Mouse (Mus musculus): Measurements from ENCODE around the gene Cd207. TPM values are rescaled to one million over a fixed set of nuclear protein-coding genes. Genes with fewer than 3 reads are reported as not detected.

Cd207 gene
- 0.26 and 0.37 TPM in 2 replicates for polyA plus RNA-seq (2012; ENCODE audit: low replicate concordance)

DNA sequence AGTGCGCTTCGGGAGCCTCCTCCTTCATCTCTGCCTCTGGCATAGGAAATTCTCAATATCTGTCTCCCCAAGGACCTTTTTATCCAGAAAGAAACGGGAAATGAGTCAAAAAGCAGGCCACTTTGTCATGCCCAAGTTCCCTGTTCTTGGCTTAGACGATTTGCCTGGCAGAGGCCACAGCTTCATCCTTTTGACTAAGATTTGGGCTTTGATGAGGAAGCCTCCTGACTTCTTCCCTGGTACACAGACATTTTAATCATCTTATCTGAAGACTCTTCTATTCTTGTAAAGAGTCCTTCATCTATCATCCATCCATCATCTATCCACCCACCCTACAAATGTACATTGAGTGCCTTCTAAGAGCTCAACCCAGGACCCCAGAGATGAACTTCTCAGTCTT lies at the start of gene Cd207:
Gene Cd207 (minus strand): TSS at position 101 of the 400 bp plus-strand sequence.

DNA sequence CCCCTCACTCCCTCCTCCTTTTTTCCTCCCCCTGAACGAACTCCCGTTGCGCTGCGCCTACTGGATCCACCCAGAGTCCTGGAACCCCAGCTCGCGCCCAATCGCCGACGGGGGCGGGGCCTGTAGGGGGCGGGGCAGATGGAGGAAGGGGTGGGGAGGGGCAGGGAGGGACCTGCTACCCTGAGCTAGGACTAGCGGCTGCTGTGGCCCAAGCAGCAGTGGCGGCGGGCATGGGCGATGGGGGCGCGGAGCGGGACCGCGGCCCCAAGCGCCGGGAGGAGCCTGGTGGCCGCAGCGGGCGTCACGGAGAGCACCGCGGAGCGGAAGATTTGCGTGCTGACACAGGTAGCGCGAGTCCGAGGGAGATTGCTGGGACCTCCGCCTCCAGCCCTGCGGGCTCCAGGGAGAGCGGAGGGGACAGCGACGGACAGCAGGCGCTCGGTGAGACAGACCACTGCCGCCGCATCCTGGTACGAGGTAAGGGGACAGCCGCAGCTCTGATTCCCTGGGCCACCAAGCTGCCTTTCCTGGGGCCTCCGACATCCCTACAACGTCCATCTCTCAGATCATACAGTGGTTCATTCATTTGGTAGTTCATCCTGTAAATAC lies 33.5 kb upstream of the Cd207 start, which contains the start of gene Vax2:
Gene Vax2 (plus strand): TSS at position 198 of the 609 bp plus-strand sequence.

DNA sequence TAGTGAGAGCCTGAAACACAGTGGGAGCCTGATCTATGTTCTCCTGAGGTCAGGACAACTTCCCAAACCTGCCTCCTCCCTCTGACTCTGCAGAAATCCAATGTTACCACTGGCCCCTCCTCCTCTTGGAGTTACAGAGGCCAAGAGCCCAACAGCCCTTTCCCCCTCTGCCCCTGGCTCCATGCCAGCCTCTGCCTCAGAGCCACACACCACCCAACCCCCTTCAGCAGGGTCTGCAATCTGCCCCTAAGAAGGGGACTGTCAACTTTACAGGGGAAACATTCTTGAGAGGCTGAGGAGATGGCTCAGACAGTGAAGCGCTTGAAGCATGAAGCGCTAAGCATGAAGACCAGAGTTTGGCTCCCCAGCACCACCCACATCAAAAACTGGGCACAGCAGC lies 21.6 kb downstream of the Cd207 start, which contains the start of gene Clec4f:
Gene Clec4f (minus strand): TSS at position 101 of the 400 bp plus-strand sequence.

Other genes with a start within 250 kb of the Cd207 start
- 57.5 and 120 TPM in 2 replicates for gene Tet3, start 218.8 kb downstream of the Cd207 start, polyA plus RNA-seq (2012; ENCODE audit: low replicate concordance)
- gene Dguok, start 170.9 kb downstream of the Cd207 start, polyA plus RNA-seq (2012; ENCODE audit: low replicate concordance) = 35.0 and 38.2 TPM in 2 replicates
- gene Actg2, start 141.6 kb downstream of the Cd207 start, polyA plus RNA-seq (2012; ENCODE audit: low replicate concordance) = 0.36 TPM in 1 of 2 replicates, not detected in the other
- gene Stambp, start 105.1 kb downstream of the Cd207 start, polyA plus RNA-seq (2012; ENCODE audit: low replicate concordance) = 1.6 and 1.9 TPM in 2 replicates
- gene Clec4f, start 21.7 kb downstream of the Cd207 start, polyA plus RNA-seq (2012; ENCODE audit: low replicate concordance) = not detected in 2 replicates
- 0.19 and 1.1 TPM in 2 replicates for gene Vax2, start 33.4 kb upstream of the Cd207 start, polyA plus RNA-seq (2012; ENCODE audit: low replicate concordance)
- not detected in 2 replicates for gene Atp6v1b1, start 65.1 kb upstream of the Cd207 start, polyA plus RNA-seq (2012; ENCODE audit: low replicate concordance)
- not detected in 2 replicates for gene Ankrd53, start 84.8 kb upstream of the Cd207 start, polyA plus RNA-seq (2012; ENCODE audit: low replicate concordance)
- 32.4 and 46.9 TPM in 2 replicates for gene Tex261, start 98.0 kb upstream of the Cd207 start, polyA plus RNA-seq (2012; ENCODE audit: low replicate concordance)
- gene Nagk, start 117.1 kb upstream of the Cd207 start, polyA plus RNA-seq (2012; ENCODE audit: low replicate concordance) = 9.0 and 15.9 TPM in 2 replicates
- gene Paip2b, start 153.9 kb upstream of the Cd207 start, polyA plus RNA-seq (2012; ENCODE audit: low replicate concordance) = 11.2 and 23.5 TPM in 2 replicates
- gene Zfp638, start 189.3 kb upstream of the Cd207 start, polyA plus RNA-seq (2012; ENCODE audit: low replicate concordance) = 13.8 and 14.8 TPM in 2 replicates